Mouse (Mus musculus): ENCODE data around the gene Rpl10a. TPM values are rescaled to one million over a fixed set of nuclear protein-coding genes. Genes with fewer than 3 reads are reported as not detected.
A peak's percentile ranks its signal among the peaks of the same experiment; 100 is the strongest.
"Not testable (repeated sequence)": the region's sequence is repeated elsewhere in the genome, so short reads cannot be mapped to it uniquely, and the experiment has no call there.

Rpl10a gene
- polyA plus RNA-seq, 1 experiment from 2014 or later = 366 TPM

DNA sequence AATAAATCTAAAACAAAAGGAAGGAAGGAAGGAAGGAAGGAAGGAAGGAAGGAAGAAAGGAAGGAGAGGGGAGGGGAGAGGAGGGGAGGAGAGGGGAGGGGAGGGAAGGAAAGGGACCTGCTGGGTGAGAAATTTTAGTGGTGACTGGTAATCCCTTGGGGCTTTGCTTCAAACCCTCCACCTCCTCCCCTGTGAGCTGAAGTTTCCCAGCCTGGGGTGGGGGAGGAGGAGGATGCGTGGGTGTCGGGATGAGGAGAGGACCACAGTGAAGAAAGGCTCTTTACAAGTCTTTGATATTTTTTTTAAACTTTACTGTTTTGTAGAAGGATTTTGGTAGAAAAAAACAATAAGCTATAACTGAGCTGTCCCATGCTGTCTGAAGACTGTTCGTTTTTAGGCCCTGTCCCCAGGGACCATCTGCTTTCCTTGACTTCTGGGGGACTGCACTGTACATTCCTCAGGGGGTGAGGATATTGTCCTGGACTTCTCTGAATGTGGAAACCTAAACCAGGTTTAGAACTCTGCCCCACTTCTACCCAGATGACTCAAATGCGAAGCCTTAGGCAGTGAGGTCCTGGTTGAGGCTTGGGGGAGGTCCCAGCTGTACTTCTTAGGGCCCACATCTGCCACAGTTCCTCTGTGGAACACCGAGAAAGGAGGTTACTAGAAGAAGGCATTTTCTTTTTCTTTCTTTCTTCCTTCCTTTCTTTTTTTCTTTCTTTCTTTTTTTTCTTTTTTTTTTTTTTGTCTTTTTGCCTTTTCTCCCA is 16.7 kb upstream of the Rpl10a start:
- no peak for ATAC-seq (ENCODE audit: low FRiP score)
- 78% methylated on average over 5 of the region's 5 CpGs for WGBS
- H3K9me3 ChIP-seq = no peaks in the 10 kb centered on the region
- no peak overlapping the region for H3K9ac ChIP-seq
- no peaks in the 10 kb centered on the region for H3K27me3 ChIP-seq
- peaks cover 8% of the 10 kb centered on the region; the same call in 1 of the 2 replicates for H3K36me3 ChIP-seq
- H3K4me1 ChIP-seq (replicated peaks) = peaks cover 31% of the 10 kb centered on the region
- no peak overlapping the region for H3K4me3 ChIP-seq
- H3K4me2 ChIP-seq = no peak overlapping the region
- no peak overlapping the region for H3K27ac ChIP-seq

DNA sequence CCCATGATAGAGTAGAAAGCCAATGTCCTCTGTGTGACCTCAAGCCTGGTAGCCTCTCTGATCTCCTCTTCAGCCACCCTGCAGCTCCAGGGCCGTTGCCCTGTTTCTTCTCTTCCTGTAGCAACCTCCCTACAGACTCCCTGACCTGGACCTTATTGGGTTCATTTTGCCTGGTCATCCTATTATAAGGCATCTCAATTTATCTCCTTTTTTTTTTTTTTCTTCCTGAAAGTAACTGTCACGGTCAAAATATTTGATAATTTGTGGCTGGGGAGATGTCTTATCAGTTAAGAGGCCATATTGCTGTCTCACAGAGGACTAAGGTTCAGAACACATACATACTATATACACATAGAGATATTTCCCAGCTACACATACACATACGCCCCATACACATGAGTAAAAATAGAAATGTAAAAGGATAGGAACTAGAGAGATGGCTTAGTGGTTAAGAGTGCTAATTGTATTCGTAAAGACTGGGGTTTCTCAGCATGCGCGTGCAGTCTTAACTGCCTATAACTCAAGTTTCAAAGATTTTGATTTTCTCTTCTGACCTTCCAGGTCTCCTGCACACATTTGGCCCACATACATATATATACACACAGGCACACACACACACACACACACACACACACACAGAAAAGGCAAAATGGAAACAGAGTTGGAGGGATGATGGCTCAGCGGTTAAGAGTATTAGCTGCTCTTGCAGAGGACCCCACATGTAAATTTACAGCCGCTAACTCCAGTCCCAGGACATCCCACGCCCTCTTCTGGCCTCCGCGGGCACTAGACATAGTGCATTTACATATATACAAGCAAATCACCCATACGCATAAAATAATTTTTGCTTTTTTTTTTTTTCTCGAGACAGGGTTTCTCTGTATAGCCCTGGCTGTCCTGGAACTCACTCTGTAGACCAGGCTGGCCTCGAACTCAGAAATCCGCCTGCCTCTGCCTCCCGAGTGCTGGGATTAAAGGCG is 15.7 kb upstream of the Rpl10a start:
- Histone ChIP-seq H3K27ac (peak overlapping the region; percentile 71), H3K4me1 (replicated peaks) (peaks cover 31% of the 10 kb centered on the region), H3K27me3 (no peaks in the 10 kb centered on the region), H3K4me2 (peak overlapping the region; percentile 87), H3K4me3 (peak overlapping the region; percentile 82), H3K36me3 (peaks cover 17% of the 10 kb centered on the region), H3K9ac (no peak overlapping the region), H3K9me3 (no peaks in the 10 kb centered on the region)
- 25% methylated on average over 17 of the region's 17 CpGs for WGBS
- ATAC-seq (ENCODE audit: low FRiP score) = peak; percentile 37

DNA sequence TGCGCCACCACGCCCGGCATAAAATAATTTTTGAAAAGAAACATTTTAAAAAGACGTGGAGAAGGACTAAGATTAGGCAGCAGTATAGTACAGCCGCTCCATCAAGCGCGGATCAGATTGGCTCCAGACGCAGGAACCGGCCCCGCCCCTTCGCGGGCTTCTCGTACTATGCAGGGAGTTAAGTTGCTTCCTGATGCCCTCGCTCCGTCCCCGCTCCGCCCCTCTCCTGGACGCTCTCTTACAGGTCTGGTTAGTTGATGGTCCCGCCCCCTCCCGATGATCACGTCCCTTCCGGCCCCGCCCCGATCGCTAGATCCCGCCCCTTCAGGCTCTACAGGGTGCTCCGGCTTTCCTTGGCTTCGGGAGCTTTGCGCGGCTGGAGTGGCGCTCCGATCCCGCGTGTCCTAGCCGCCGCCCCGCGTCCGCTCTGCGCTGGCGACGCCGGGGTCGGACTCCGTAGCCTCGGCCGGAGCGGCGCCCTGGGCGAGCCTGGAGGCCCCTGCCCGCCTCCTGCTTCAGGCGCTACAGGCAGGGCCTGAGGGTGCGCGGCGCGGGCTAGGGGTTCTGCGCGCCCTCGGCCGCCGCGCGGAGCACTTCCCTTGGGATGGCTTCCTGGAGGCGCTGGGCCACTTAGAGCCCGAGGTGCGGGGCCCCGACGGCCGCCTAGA is 14.9 kb upstream of the Rpl10a start, which contains the start of gene Fance:
TSS of gene Fance (plus strand) at position 308 of the 668 bp plus-strand sequence.
- ATAC-seq (ENCODE audit: low FRiP score) = peak; percentile 98
- under 1% methylated on average over 66 of the region's 69 CpGs for WGBS
- no peaks in the 10 kb centered on the region for H3K27me3 ChIP-seq

DNA sequence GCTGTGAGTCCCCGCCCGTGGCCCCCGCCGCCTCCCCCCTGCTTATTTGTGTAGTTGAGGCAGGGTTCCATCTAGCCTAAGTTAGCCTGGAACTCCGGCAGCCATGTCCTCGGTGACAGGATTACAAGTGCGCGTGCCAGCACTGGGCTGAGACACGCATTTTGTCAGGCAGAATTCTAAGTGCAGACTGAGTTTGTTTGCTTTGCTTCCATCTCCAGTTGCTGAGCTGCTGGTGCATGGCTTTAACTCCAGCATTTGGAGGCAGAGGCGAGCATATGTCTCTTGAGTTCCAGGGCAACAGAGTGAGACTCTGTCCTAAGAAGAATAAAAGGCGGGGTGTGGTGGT is 14.4 kb upstream of the Rpl10a start:
- Histone ChIP-seq H3K4me1 (replicated peaks) (peaks cover 26% of the 10 kb centered on the region), H3K4me3 (peak overlapping the region; percentile 82), H3K36me3 (peaks cover 28% of the 10 kb centered on the region), H3K27ac (peak overlapping the region; percentile 91), H3K27me3 (no peaks in the 10 kb centered on the region), H3K4me2 (peak overlapping the region; percentile 87), H3K9ac (peak overlapping the region; percentile 86), H3K9me3 (no peaks in the 10 kb centered on the region)
- ATAC-seq (ENCODE audit: low FRiP score) = peak; percentile 6; the same call in 1 of the 2 replicates
- WGBS = under 1% methylated on average over 11 of the region's 11 CpGs

More for the DNA sequence above, 14.9 kb upstream of the Rpl10a start, which contains the start of gene Fance:
- Histone ChIP-seq H3K4me3 (peak within 1 kb of the TSS; percentile 82), H3K9ac (peak within 1 kb of the TSS; percentile 86), H3K36me3 (peaks cover 25% of the 10 kb centered on the region), H3K4me1 (replicated peaks) (peaks cover 30% of the 10 kb centered on the region), H3K27ac (peak within 1 kb of the TSS; percentile 91), H3K9me3 (no peaks in the 10 kb centered on the region), H3K4me2 (peak within 1 kb of the TSS; percentile 87)

DNA sequence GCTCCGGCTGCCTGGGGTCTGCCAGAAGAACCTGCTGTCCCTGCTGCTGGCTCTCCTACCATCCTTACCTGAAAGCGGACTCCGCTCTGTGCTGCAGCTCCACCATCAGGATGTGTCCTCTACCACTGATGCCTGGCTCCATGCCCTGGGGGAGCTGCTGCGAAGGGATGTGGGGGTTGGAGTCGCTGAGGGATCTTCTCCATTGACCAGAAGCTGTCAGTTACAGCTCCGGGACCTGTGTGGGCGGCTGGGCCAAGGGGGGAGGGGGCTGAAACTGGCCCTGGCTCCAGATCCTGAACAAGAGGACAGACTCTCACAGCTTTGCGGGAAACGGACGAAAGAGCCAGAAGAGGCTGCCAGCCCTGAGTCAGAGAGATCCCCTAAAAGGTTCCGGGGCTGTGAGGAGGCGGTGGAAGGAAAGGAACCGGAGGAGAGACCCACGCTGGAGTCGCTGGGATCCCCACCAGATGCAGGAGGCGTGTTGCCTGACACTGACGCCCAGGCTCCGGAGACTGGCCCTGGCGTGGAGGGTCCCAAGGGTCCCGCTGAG is 12.6 kb upstream of the Rpl10a start:
- Histone ChIP-seq H3K9me3 (no peaks in the 10 kb centered on the region), H3K9ac (peak overlapping the region; percentile 35; the same call in 1 of the 2 replicates), H3K4me2 (no peak overlapping the region; the same call in 1 of the 2 replicates), H3K4me3 (no peak overlapping the region), H3K27me3 (no peaks in the 10 kb centered on the region), H3K27ac (no peak overlapping the region), H3K4me1 (replicated peaks) (peaks cover 26% of the 10 kb centered on the region), H3K36me3 (peaks cover 38% of the 10 kb centered on the region)
- 81% methylated on average over 20 of the region's 20 CpGs for WGBS
- ATAC-seq (ENCODE audit: low FRiP score) = no peak

DNA sequence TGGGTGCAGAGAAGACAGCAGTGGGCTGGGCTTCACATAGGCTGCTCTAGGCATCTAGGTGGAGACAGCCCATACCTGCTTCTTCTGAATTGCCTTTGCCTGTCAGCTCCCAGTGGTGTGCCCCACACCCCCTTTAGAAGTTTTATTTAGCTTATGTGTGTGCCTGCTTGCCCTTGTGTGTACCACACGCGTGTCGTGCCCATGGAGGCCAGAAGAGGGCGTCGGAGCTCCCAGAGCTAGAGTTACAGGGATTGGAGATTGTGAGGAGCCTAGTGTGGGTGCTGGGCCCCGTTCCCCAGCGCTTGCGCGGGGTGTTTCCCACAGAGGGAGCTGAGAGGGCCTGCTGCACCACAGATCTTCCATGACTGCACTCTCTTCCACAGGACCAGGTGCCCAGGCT is 11.8 kb upstream of the Rpl10a start:
- peaks cover 43% of the 10 kb centered on the region for H3K36me3 ChIP-seq
- H3K9me3 ChIP-seq = no peaks in the 10 kb centered on the region
- no peak overlapping the region for H3K9ac ChIP-seq
- H3K27me3 ChIP-seq = no peaks in the 10 kb centered on the region
- peaks cover 26% of the 10 kb centered on the region for H3K4me1 ChIP-seq (replicated peaks)
- no peak overlapping the region for H3K27ac ChIP-seq
- H3K4me2 ChIP-seq = no peak overlapping the region
- no peak overlapping the region for H3K4me3 ChIP-seq
- 91% methylated on average over 9 of the region's 9 CpGs for whole genome bisulfite sequencing
- no peak for ATAC-seq (ENCODE audit: low FRiP score)

DNA sequence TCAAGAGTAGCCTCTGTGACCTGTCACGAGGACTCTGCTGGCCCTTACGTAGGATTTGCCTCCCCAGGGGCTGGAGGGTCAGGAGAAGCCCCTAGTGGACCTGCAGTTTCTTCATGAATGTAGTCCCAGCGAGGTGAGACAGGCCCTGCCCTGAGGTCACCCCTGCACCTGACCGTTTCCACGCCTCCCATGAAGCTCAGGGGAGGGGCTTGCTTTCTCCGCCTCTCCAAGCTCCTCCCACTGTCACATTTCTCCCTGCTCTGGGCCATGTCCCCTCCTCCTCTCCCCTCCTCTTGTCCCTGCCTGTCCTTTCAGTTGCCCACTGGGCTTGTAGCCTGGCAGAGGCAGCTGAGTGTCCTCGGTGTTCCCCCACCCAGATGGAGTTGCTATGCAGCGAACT is 11.2 kb upstream of the Rpl10a start:
- H3K4me2 ChIP-seq = no peak overlapping the region
- no peak overlapping the region for H3K4me3 ChIP-seq
- H3K36me3 ChIP-seq = peaks cover 46% of the 10 kb centered on the region
- peak overlapping the region; percentile 56 for H3K9ac ChIP-seq
- H3K27me3 ChIP-seq = no peaks in the 10 kb centered on the region
- no peak overlapping the region for H3K27ac ChIP-seq
- H3K9me3 ChIP-seq = no peaks in the 10 kb centered on the region
- ATAC-seq (ENCODE audit: low FRiP score) = no peak
- peaks cover 26% of the 10 kb centered on the region for H3K4me1 ChIP-seq (replicated peaks)
- 54% methylated on average over 8 of the region's 8 CpGs for WGBS

DNA sequence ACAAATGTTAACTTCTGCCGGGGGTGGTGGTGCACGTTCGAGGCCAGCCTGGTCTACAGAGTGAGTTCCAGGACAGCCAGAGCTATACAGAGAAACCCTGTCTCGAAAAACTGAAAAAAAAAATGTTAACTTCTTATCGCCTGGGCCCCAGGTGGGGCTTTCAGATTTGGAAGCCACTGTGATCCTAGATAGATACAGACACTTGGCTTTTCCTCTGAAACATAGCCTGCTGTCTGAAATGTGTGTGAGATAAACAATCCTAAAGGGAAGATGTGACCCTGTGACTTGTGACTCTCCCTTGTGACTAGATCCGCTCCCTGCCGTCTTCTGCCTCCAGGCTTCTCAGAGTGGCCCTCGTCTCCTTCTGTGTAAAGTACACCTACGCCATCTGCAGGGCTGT is 10.5 kb upstream of the Rpl10a start:
- peaks cover 52% of the 10 kb centered on the region for H3K36me3 ChIP-seq
- H3K9me3 ChIP-seq = no peaks in the 10 kb centered on the region
- H3K9ac ChIP-seq = peak overlapping the region; percentile 56; the same call in 1 of the 2 replicates
- ATAC-seq (ENCODE audit: low FRiP score) = no peak
- 82% methylated on average over 9 of the region's 9 CpGs for WGBS
- no peaks in the 10 kb centered on the region for H3K27me3 ChIP-seq
- H3K4me1 ChIP-seq (replicated peaks) = peaks cover 23% of the 10 kb centered on the region
- H3K27ac ChIP-seq = no peak overlapping the region
- no peak overlapping the region for H3K4me3 ChIP-seq
- H3K4me2 ChIP-seq = no peak overlapping the region

DNA sequence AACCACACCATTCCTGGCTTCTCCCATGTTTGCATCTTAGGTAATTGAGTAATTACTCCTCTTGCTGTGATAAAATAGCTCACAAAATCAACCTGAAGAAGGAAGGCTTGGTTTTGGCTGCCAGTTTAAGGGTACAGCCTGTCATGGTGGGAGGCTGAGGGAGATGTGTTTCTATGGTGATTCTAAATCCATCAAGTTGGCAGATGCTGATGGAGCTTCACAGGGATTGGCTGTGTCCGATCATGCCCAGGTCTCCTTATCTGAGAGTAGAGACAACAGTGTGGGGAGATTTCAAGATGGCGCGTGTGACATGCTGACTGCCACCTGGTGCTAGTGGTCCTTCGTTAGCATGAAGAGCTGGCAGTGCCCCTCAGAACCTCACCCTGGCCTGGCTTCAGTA is 6.6 kb upstream of the Rpl10a start:
- H3K27ac ChIP-seq = no peak overlapping the region
- H3K9ac ChIP-seq = no peak overlapping the region
- H3K36me3 ChIP-seq = peaks cover 65% of the 10 kb centered on the region
- no peaks in the 10 kb centered on the region for H3K4me1 ChIP-seq (replicated peaks)
- WGBS = 96% methylated on average over 4 of the region's 4 CpGs
- no peak for ATAC-seq (ENCODE audit: low FRiP score)
- no peaks in the 10 kb centered on the region for H3K9me3 ChIP-seq
- no peak overlapping the region for H3K4me2 ChIP-seq
- no peaks in the 10 kb centered on the region for H3K27me3 ChIP-seq
- no peak overlapping the region for H3K4me3 ChIP-seq

DNA sequence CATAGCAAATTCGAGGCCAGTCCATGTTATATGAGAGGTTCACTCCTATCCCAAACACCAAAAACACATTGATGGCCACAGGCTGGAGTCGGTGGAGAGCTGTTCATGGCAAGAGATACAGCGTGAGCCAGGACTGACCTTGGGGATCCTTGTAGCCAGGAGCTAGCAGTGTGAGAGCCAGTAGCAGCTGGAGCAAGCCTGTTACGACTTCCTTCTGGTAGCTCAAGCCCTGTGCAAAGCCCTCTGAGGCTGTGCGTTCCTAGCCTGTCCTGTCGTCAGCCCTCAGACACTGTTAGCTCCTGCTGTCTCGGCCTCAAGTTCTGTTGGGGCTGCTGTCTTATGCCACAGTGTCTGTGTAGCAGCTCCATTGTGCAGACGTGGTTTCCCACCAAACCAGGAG is 4.5 kb upstream of the Rpl10a start:
- 96% methylated on average over 8 of the region's 8 CpGs for WGBS

DNA sequence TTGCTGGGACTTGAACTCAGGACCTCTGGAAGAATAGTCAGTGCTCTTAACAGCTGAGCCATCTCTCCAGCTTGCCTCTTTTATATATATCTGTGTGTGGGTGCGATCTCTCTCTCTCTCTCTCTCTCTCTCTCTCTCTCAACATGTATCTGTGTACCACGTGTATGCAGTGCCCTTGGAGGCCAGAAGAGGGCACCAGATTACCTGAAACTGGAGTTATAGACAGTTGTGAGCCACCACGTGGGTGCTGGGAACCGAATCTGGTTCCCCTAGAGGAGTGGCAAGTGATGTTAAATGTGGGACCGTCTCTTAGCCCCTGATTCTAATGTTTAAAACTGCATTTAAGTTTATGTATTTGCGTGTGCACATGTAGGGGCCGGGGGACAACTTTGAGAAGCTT is 3.9 kb upstream of the Rpl10a start:
- Histone ChIP-seq H3K36me3 (peaks cover 46% of the 10 kb centered on the region), H3K4me1 (replicated peaks) (peaks cover 13% of the 10 kb centered on the region)
- ATAC-seq (ENCODE audit: low FRiP score); H3K9ac ChIP-seq; H3K9me3 ChIP-seq; H3K27ac ChIP-seq; H3K4me2 ChIP-seq; H3K4me3 ChIP-seq; H3K27me3 ChIP-seq: not testable (repeated sequence)
- 97% methylated on average over 7 of the region's 7 CpGs for WGBS

More for the DNA sequence above, 4.5 kb upstream of the Rpl10a start:
- Histone ChIP-seq H3K4me1 (replicated peaks) (peaks cover 8% of the 10 kb centered on the region), H3K27me3 (no peaks in the 10 kb centered on the region), H3K9me3 (no peaks in the 10 kb centered on the region), H3K27ac (no peak overlapping the region), H3K36me3 (peaks cover 48% of the 10 kb centered on the region), H3K9ac (no peak overlapping the region), H3K4me3 (no peak overlapping the region), H3K4me2 (no peak overlapping the region)
- ATAC-seq (ENCODE audit: low FRiP score) = no peak
